Mouse (Mus musculus) B cell, adult 67 days (primary cell): ENCODE measurements around the gene Ivns1abp. TPM values are rescaled to one million over a fixed set of nuclear protein-coding genes. Genes with fewer than 3 reads are reported as not detected.

Experiments
- total RNA-seq, 2 experiments: library from RNA; stranded (reverse); gene quantifications; 4 replicates each; pipeline ENCODE4 v1.2.4; 2023

The Ivns1abp gene
- 100 to 1,000 TPM; 354 to 380 TPM for total RNA-seq

GRCm38 (mm10) chr1:151344283-151345108 is at the start of gene Ivns1abp:
Gene Ivns1abp (plus strand): TSS chr1:151344477.

Other genes starting within 250 kb of the Ivns1abp start
- gene Gm47985, start 161.9 kb upstream of the Ivns1abp start, total RNA-seq, result not detected
- not detected for gene Gm8947, start 152.1 kb upstream of the Ivns1abp start, total RNA-seq
- gene Gm47995, start 146.0 kb upstream of the Ivns1abp start, total RNA-seq, result not detected
- gene 3110040M04Rik, start 140.4 kb upstream of the Ivns1abp start, total RNA-seq, result not detected
- not detected for gene Gm47996, start 134.3 kb upstream of the Ivns1abp start, total RNA-seq
- 10 to 100 TPM; 36.3 to 37.6 TPM for gene Swt1, start 84.0 kb downstream of the Ivns1abp start, total RNA-seq
- 10 to 100 TPM; 44.9 to 49.4 TPM for gene Trmt1l, start 84.1 kb downstream of the Ivns1abp start, total RNA-seq
- 10 to 100 TPM; 52.5 to 71.3 TPM for gene Rnf2, start 156.5 kb downstream of the Ivns1abp start, total RNA-seq
- under 1 TPM; 0.27 to 0.93 TPM for gene Fam129a, start 226.7 kb downstream of the Ivns1abp start, total RNA-seq